Mouse (Mus musculus): ENCODE measurements around the gene Ptgdr. TPM values are rescaled to one million over a fixed set of nuclear protein-coding genes. Genes with fewer than 3 reads are reported as not detected.
"Not testable (repeated sequence)": the region's sequence is repeated elsewhere in the genome, so short reads cannot be mapped to it uniquely, and the experiment has no call there.

Gene Ptgdr
- 0.10 and 0.11 TPM in 2 replicates for polyA plus RNA-seq (2015; fragmentation: Nextera tagmentation; extraction: Ambion mirVana)

- no peaks in the 10 kb centered on the region for H3K4me1 ChIP-seq (ENCODE audit: insufficient read depth, low read depth, low read length)
- no peak within 1 kb of the TSS for H3K9ac ChIP-seq (replicated peaks; ENCODE audit: low read depth)
- H3K9me3 ChIP-seq (ENCODE audit: low read length): no peaks in the 10 kb centered on the region
- WGBS: 5% methylated on average over 32 of the region's 32 CpGs
- ATAC-seq (no peak), DNase-seq (ENCODE audit: low spot score) (no peak)
- no peaks in the 10 kb centered on the region for H3K36me3 ChIP-seq (ENCODE audit: insufficient read depth, low read length)
- 0 out of 2 replicates have a peak, but pooled peaks cover 3% of the 10 kb centered on the region for H3K27me3 ChIP-seq (replicated peaks; ENCODE audit: insufficient read depth, low read length)
- no peak within 1 kb of the TSS for H3K4me3 ChIP-seq (ENCODE audit: low read depth, low read length)
- no peak within 1 kb of the TSS for H3K27ac ChIP-seq (ENCODE audit: low read length)
- no peak for TF ChIP-seq EP300 (IDR thresholded peaks at IDR 0.05)
- no peak for TF ChIP-seq CTCF (IDR thresholded peaks at IDR 0.05)
- H3K4me2 ChIP-seq (replicated peaks; ENCODE audit: low read depth, low read length): peak within 1 kb of the TSS; percentile 30; the same call in 1 of the 2 replicates
Measured at GRCm38 (mm10) chr14:44858868-44859613, at the start of gene Ptgdr. Ptgdr (minus strand) TSS chr14:44859375.

GRCm38 (mm10) chr14:44907774-44908173 lies 48.6 kb upstream of the Ptgdr start:
- no peak overlapping the region for H3K27ac ChIP-seq (ENCODE audit: low read length)
- WGBS: 74% methylated on average over 5 of the region's 5 CpGs
- no peaks in the 10 kb centered on the region for H3K27me3 ChIP-seq (replicated peaks; ENCODE audit: insufficient read depth, low read length)

GRCm38 (mm10) chr14:44904199-44904598 lies 45.0 kb upstream of the Ptgdr start:
- H3K4me1 ChIP-seq (ENCODE audit: insufficient read depth, low read depth, low read length): no peaks in the 10 kb centered on the region
- no peak overlapping the region for H3K9ac ChIP-seq (replicated peaks; ENCODE audit: low read depth)
- no peaks in the 10 kb centered on the region for H3K27me3 ChIP-seq (replicated peaks; ENCODE audit: insufficient read depth, low read length)
- no peak overlapping the region for H3K4me3 ChIP-seq (ENCODE audit: low read depth, low read length)
- DNase-seq (ENCODE audit: low spot score) (peak; percentile 16), ATAC-seq (no peak)
- H3K4me2 ChIP-seq (replicated peaks; ENCODE audit: low read depth, low read length): no peak overlapping the region
- no peaks in the 10 kb centered on the region for H3K9me3 ChIP-seq (ENCODE audit: low read length)
- TF ChIP-seq EP300 (IDR thresholded peaks at IDR 0.05) (no peak), CTCF (IDR thresholded peaks at IDR 0.05) (no peak)
- WGBS: 78% methylated on average over 4 of the region's 4 CpGs
- H3K27ac ChIP-seq (ENCODE audit: low read length): no peak overlapping the region
- no peaks in the 10 kb centered on the region for H3K36me3 ChIP-seq (ENCODE audit: insufficient read depth, low read length)

More at GRCm38 (mm10) chr14:44907774-44908173, 48.6 kb upstream of the Ptgdr start:
- no peak for TF ChIP-seq CTCF (IDR thresholded peaks at IDR 0.05)
- no peak for TF ChIP-seq EP300 (IDR thresholded peaks at IDR 0.05)
- DNase-seq (ENCODE audit: low spot score): no peak
- ATAC-seq: no peak
- Histone ChIP-seq H3K4me2 (replicated peaks; ENCODE audit: low read depth, low read length) (no peak overlapping the region), H3K36me3 (ENCODE audit: insufficient read depth, low read length) (no peaks in the 10 kb centered on the region), H3K9ac (replicated peaks; ENCODE audit: low read depth) (no peak overlapping the region), H3K4me1 (ENCODE audit: insufficient read depth, low read depth, low read length) (no peaks in the 10 kb centered on the region), H3K9me3 (ENCODE audit: low read length) (no peaks in the 10 kb centered on the region), H3K4me3 (ENCODE audit: low read depth, low read length) (no peak overlapping the region)

- H3K27me3 ChIP-seq (replicated peaks; ENCODE audit: insufficient read depth, low read length); H3K36me3 ChIP-seq (ENCODE audit: insufficient read depth, low read length); ATAC-seq; H3K27ac ChIP-seq (ENCODE audit: low read length); H3K4me2 ChIP-seq (replicated peaks; ENCODE audit: low read depth, low read length); H3K4me1 ChIP-seq (ENCODE audit: insufficient read depth, low read depth, low read length); DNase-seq (ENCODE audit: low spot score); H3K9me3 ChIP-seq (ENCODE audit: low read length); H3K4me3 ChIP-seq (ENCODE audit: low read depth, low read length); H3K9ac ChIP-seq (replicated peaks; ENCODE audit: low read depth): not testable (repeated sequence)
Measured at GRCm38 (mm10) chr14:44901735-44902134, 42.6 kb upstream of the Ptgdr start.

- Histone ChIP-seq H3K4me1 (ENCODE audit: insufficient read depth, low read depth, low read length) (no peaks in the 10 kb centered on the region), H3K36me3 (ENCODE audit: insufficient read depth, low read length) (no peaks in the 10 kb centered on the region), H3K27me3 (replicated peaks; ENCODE audit: insufficient read depth, low read length) (no peaks in the 10 kb centered on the region), H3K4me3 (ENCODE audit: low read depth, low read length) (no peak overlapping the region), H3K9me3 (ENCODE audit: low read length) (no peaks in the 10 kb centered on the region), H3K4me2 (replicated peaks; ENCODE audit: low read depth, low read length) (no peak overlapping the region), H3K9ac (replicated peaks; ENCODE audit: low read depth) (no peak overlapping the region), H3K27ac (ENCODE audit: low read length) (no peak overlapping the region)
- TF ChIP-seq EP300 (IDR thresholded peaks at IDR 0.05) (no peak), CTCF (IDR thresholded peaks at IDR 0.05) (no peak)
- 68% methylated on average over 7 of the region's 7 CpGs for WGBS
- ATAC-seq (no peak), DNase-seq (ENCODE audit: low spot score) (no peak)
Measured at GRCm38 (mm10) chr14:44891387-44892132, 32.4 kb upstream of the Ptgdr start.

GRCm38 (mm10) chr14:44869686-44870085 lies 10.5 kb upstream of the Ptgdr start:
- H3K9ac ChIP-seq (replicated peaks; ENCODE audit: low read depth): no peak overlapping the region
- H3K9me3 ChIP-seq (ENCODE audit: low read length): no peaks in the 10 kb centered on the region
- H3K4me1 ChIP-seq (ENCODE audit: insufficient read depth, low read depth, low read length): no peaks in the 10 kb centered on the region; the same call in 1 of the 2 replicates
- H3K27me3 ChIP-seq (replicated peaks; ENCODE audit: insufficient read depth, low read length): no peaks in the 10 kb centered on the region
- DNase-seq (ENCODE audit: low spot score) (peak; percentile 63), ATAC-seq (peak; percentile 62)
- no peak overlapping the region for H3K4me2 ChIP-seq (replicated peaks; ENCODE audit: low read depth, low read length)
- WGBS: 34% methylated on average over 6 of the region's 6 CpGs
- no peak overlapping the region for H3K4me3 ChIP-seq (ENCODE audit: low read depth, low read length)
- no peaks in the 10 kb centered on the region for H3K36me3 ChIP-seq (ENCODE audit: insufficient read depth, low read length)
- H3K27ac ChIP-seq (ENCODE audit: low read length): no peak overlapping the region
- TF ChIP-seq EP300 (IDR thresholded peaks at IDR 0.05) (no peak), CTCF (IDR thresholded peaks at IDR 0.05) (no peak)
